In genomic region chr17:71617033-71617362, GRCm38 (mm10) we compare ENCODE assay signal across 8 mouse cellular contexts. TPM values are rescaled to one million over a fixed set of nuclear protein-coding genes. Genes with fewer than 3 reads are reported as not detected.
DNase-seq lines count a peak whose midpoint lies in the region; ATAC-seq and TF ChIP-seq lines count a peak whose summit lies in the region.

No protein-coding gene starts in this region.

- peak overlapping the region; percentile 96 for H3K9ac ChIP-seq in heart, embryonic 13.5 days
- peak overlapping the region; percentile 99 for H3K9ac ChIP-seq in ES-E14 (ENCODE audit: insufficient read depth, low read depth, low read length, poor library complexity, severe bottlenecking)
- H3K9ac ChIP-seq in liver, embryonic 14.5 days (replicated peaks) = peak overlapping the region; percentile 90

- H3K4me3 ChIP-seq in heart, embryonic 13.5 days = peak overlapping the region; percentile 98
- peak overlapping the region; percentile 95 to 98 for H3K4me3 ChIP-seq in ES-E14 (ENCODE audit: insufficient read depth in 1 of 2, low read depth in 1 of 2, low read length in 2 of 2, poor library complexity in 1 of 2, severe bottlenecking in 1 of 2)
- peak overlapping the region; percentile 100 for H3K4me3 ChIP-seq in forebrain, embryonic 10.5 days
- H3K4me3 ChIP-seq in liver, embryonic 14.5 days (ENCODE audit: insufficient read depth in 1 of 2, low read depth in 2 of 2, low read length in 2 of 2) = peak overlapping the region; percentile 81 to 92

- WGBS in heart, embryonic 13.5 days = under 1% methylated on average over 10 of the region's 10 CpGs
- whole genome bisulfite sequencing in forebrain, embryonic 10.5 days = under 1% methylated on average over 10 of the region's 10 CpGs
- WGBS in liver, embryonic 14.5 days (ENCODE audit: insufficient replicate concordance) = under 1% methylated on average over 10 of the region's 10 CpGs

- no peak for ATAC-seq in heart, embryonic 13.5 days (ENCODE audit: extremely low read depth, insufficient number of reproducible peaks, low FRiP score, low TSS enrichment)
- ATAC-seq in liver, embryonic 14.5 days (ENCODE audit: insufficient read depth) = no peak
- ATAC-seq in cerebellum, adult (ENCODE audit: insufficient number of reproducible peaks, low FRiP score, low TSS enrichment) = no peak

- TF ChIP-seq EP300 in liver, embryonic 14.5 days (IDR thresholded peaks at IDR 0.05; ENCODE audit: low read depth) = no peak

- H3K9me3 ChIP-seq in heart, embryonic 13.5 days = no peaks in the 10 kb centered on the region
- H3K9me3 ChIP-seq in ES-E14 (ENCODE audit: control insufficient read depth, insufficient read depth, low read depth, low read length) = no peaks in the 10 kb centered on the region
- no peaks in the 10 kb centered on the region for H3K9me3 ChIP-seq in forebrain, embryonic 10.5 days
- H3K9me3 ChIP-seq in liver, embryonic 14.5 days (ENCODE audit: control insufficient read depth, low read length) = no peaks in the 10 kb centered on the region

- no peak overlapping the region for H3K27ac ChIP-seq in heart, embryonic 13.5 days (replicated peaks)
- peak overlapping the region; percentile 89 for H3K27ac ChIP-seq in ES-E14 (ENCODE audit: insufficient read depth, low read depth, low read length, poor library complexity, severe bottlenecking)
- H3K27ac ChIP-seq in forebrain, embryonic 10.5 days = peak overlapping the region; percentile 95
- H3K27ac ChIP-seq in liver, embryonic 14.5 days = no peak overlapping the region

- TF ChIP-seq CTCF in liver, embryonic 14.5 days (IDR thresholded peaks at IDR 0.05; ENCODE audit: low read depth) = no peak

- peaks cover 28% of the 10 kb centered on the region for H3K4me1 ChIP-seq in heart, embryonic 13.5 days
- H3K4me1 ChIP-seq in ES-E14 (ENCODE audit: control insufficient read depth in 2 of 2, insufficient read depth in 2 of 2, low read length in 2 of 2, poor library complexity in 1 of 2) = peaks cover 4% of the 10 kb centered on the region in 2 experiments; a peak in 2 of 4 replicates
- peaks cover 28% of the 10 kb centered on the region for H3K4me1 ChIP-seq in forebrain, embryonic 10.5 days
- peaks cover 7 to 8% of the 10 kb centered on the region in 2 experiments for H3K4me1 ChIP-seq in liver, embryonic 14.5 days (replicated peaks; ENCODE audit: control insufficient read depth in 2 of 2, insufficient read depth in 2 of 2, low read length in 1 of 2)

- peaks cover 14% of the 10 kb centered on the region for H3K36me3 ChIP-seq in heart, embryonic 13.5 days
- peaks cover 5% of the 10 kb centered on the region for H3K36me3 ChIP-seq in ES-E14 (ENCODE audit: control insufficient read depth, insufficient read depth, low read length, poor library complexity, severe bottlenecking)
- H3K36me3 ChIP-seq in forebrain, embryonic 10.5 days (replicated peaks) = peaks cover 31% of the 10 kb centered on the region
- H3K36me3 ChIP-seq in liver, embryonic 14.5 days (replicated peaks; ENCODE audit: control insufficient read depth, insufficient read depth, low read depth) = peaks cover 5% of the 10 kb centered on the region

- DNase-seq in heart, adult 8-10 months (ENCODE audit: low spot score) = no peak
- DNase-seq in ES-E14 (ENCODE audit: low read depth, low spot score) = no peak
- DNase-seq in forebrain, embryonic 10.5 days (ENCODE audit: extremely low spot score, low spot score) = no peak
- no peak for DNase-seq in liver, embryonic 14.5 days (ENCODE audit: low read depth in 3 of 3, low spot score in 3 of 3)
- no peak for DNase-seq in thymus, postnatal 4 days
- no peak for DNase-seq in right cerebral cortex, postnatal 4 days

- in situ Hi-C loops in ES-E14 (cut with MboI; ENCODE audit: low sequenced_read_pairs in 2 of 2, unreplicated experiment in 2 of 2) = no loop called here

- peak overlapping the region; percentile 83 for H3K4me2 ChIP-seq in heart, embryonic 13.5 days
- peak overlapping the region; percentile 84 for H3K4me2 ChIP-seq in liver, embryonic 14.5 days (ENCODE audit: low read depth)

- H3K27me3 ChIP-seq in heart, embryonic 13.5 days (replicated peaks) = no peaks in the 10 kb centered on the region
- no peaks in the 10 kb centered on the region for H3K27me3 ChIP-seq in forebrain, embryonic 10.5 days (ENCODE audit: poor library complexity, severe bottlenecking)
- no peaks in the 10 kb centered on the region for H3K27me3 ChIP-seq in liver, embryonic 14.5 days (ENCODE audit: control insufficient read depth, insufficient read depth, low read length)

TF ChIP-seq in ES-E14, 5 proteins besides CTCF, POLR2A, EP300 and RAD21:
- no peak for TF ChIP-seq HCFC1 (IDR thresholded peaks at IDR 0.05; ENCODE audit: borderline replicate concordance, insufficient read depth, low read length)
- TF ChIP-seq MAFK (IDR thresholded peaks at IDR 0.05; ENCODE audit: insufficient read depth, low read depth, low read length) = no peak
- TF ChIP-seq ZC3H11A (IDR thresholded peaks at IDR 0.05; ENCODE audit: borderline replicate concordance, low read depth, low read length) = no peak
- TF ChIP-seq ZNF384 (IDR thresholded peaks at IDR 0.05; ENCODE audit: low read depth, low read length) = no peak
- TF ChIP-seq CHD2 (IDR thresholded peaks at IDR 0.05; ENCODE audit: low read depth, low read length) = no peak

RNA-seq across cellular contexts. Expression of gene Wdr43, which starts 1.3 kb away (rescaled TPM):
- 42.0 and 43.0 TPM in 2 replicates for polyA plus RNA-seq in heart, embryonic 13.5 days (2015; fragmentation: Nextera tagmentation; extraction: Ambion mirVana)
- 10 to 100 TPM; 20.8 to 25.3 (median 21.5) TPM for total RNA-seq in heart, adult 8-10 months (2022)
- 264 and 289 TPM in 2 replicates for total RNA-seq in ES-E14 (2012; rRNA removed)
- 121 and 126 TPM in 2 replicates for polyA plus RNA-seq in forebrain, embryonic 10.5 days (2016; fragmentation: Nextera tagmentation; extraction: Ambion mirVana)
- polyA plus RNA-seq in liver, embryonic 14.5 days (2012; rRNA removed) = 20.1 and 26.2 TPM in 2 replicates
- 45.5 and 46.3 TPM in 2 replicates for polyA plus RNA-seq in liver, embryonic 14.5 days (2014; fragmentation: Nextera tagmentation; extraction: Ambion mirVana)

RNA-seq across cellular contexts. Expression of gene Togaram2, which starts 56.1 kb away (rescaled TPM):
- polyA plus RNA-seq in heart, embryonic 13.5 days (2015; fragmentation: Nextera tagmentation; extraction: Ambion mirVana) = 2.3 and 3.0 TPM in 2 replicates
- total RNA-seq in heart, adult 8-10 months (2022) = 1 to 10 TPM; 5.4 to 6.7 (median 5.6) TPM
- 0.05 and 0.09 TPM in 2 replicates for total RNA-seq in ES-E14 (2012; rRNA removed)
- not detected in 2 replicates for polyA plus RNA-seq in forebrain, embryonic 10.5 days (2016; fragmentation: Nextera tagmentation; extraction: Ambion mirVana)
- 0.02 and 0.03 TPM in 2 replicates for polyA plus RNA-seq in liver, embryonic 14.5 days (2012; rRNA removed)
- polyA plus RNA-seq in liver, embryonic 14.5 days (2014; fragmentation: Nextera tagmentation; extraction: Ambion mirVana) = not detected in 2 replicates

Comparison
In these comparisons a context has a peak if more than half of its experiments do, and no peak if none do; other contexts are left out.
1. H3K27ac ChIP-seq: peak in ES-E14 (single experiment) and forebrain, embryonic 10.5 days (single experiment); none in heart, embryonic 13.5 days (single experiment) and liver, embryonic 14.5 days (single experiment).
2. Peak in every context shown above with its lines, with median percentiles within 50 percentile points of each other: H3K4me3 ChIP-seq and H3K9ac ChIP-seq.